Mouse (Mus musculus) heart, embryonic 14.5 days (tissue): ENCODE measurements around the gene Plppr2. TPM values are rescaled to one million over a fixed set of nuclear protein-coding genes. Genes with fewer than 3 reads are reported as not detected.

Experiments
- ATAC-seq: fragments of 200-750 bp; cut with Nextera tagmentation; 2 replicates; pipeline ENCODE4 v1.8.0; 2017; ENCODE audit warnings: low read depth, moderate TSS enrichment; ENCODE audit not compliant: insufficient number of reproducible peaks, insufficient read depth, low FRiP score
- H3K27ac ChIP-seq, 2 experiments: fragments of 200-500 bp in 1 of 2; fragments of 300-500 bp in 1 of 2; sonication (generic) in 1 of 2; replicated peaks in 1 of 2; 2 replicates each; pipeline ENCODE4 v1.5.1; 2012 to 2014; ENCODE audit warnings: low read depth in 2 of 2, low read length in 2 of 2, control low read depth in 1 of 2, mild to moderate bottlenecking in 1 of 2, mixed read lengths in 1 of 2; ENCODE audit not compliant: control insufficient read depth in 1 of 2, insufficient read depth in 1 of 2
- H3K27me3 ChIP-seq: fragments of 300-500 bp; sonication (generic); 2 replicates; pipeline ENCODE4 v1.6.1; 2014; ENCODE audit warnings: mild to moderate bottlenecking, low read length, control low read depth; ENCODE audit not compliant: control insufficient read depth, insufficient read depth
- H3K36me3 ChIP-seq: fragments of 300-500 bp; sonication (generic); 2 replicates; pipeline ENCODE4 v1.6.1; 2014; ENCODE audit warnings: mild to moderate bottlenecking, control low read depth, low read length, mixed read lengths; ENCODE audit not compliant: control insufficient read depth, insufficient read depth
- H3K4me1 ChIP-seq, 2 experiments: fragments of 200-500 bp in 1 of 2; fragments of 300-500 bp in 1 of 2; sonication (generic) in 1 of 2; 2 replicates each; pipeline ENCODE4 v1.6.1; 2012 to 2014; ENCODE audit warnings: low read length in 2 of 2, control low read depth in 1 of 2, mixed read lengths in 1 of 2; ENCODE audit not compliant: control insufficient read depth in 2 of 2, insufficient read depth in 2 of 2
- H3K4me2 ChIP-seq: fragments of 300-500 bp; sonication (generic); 2 replicates; pipeline ENCODE4 v1.6.1; 2014; ENCODE audit warnings: mild to moderate bottlenecking, low read length
- H3K4me3 ChIP-seq, 2 experiments: fragments of 200-500 bp in 1 of 2; fragments of 300-500 bp in 1 of 2; sonication (generic) in 1 of 2; 2 replicates each; pipeline ENCODE4 v1.5.1; 2012 to 2014; ENCODE audit warnings: low read length in 2 of 2, mild to moderate bottlenecking in 2 of 2, control low read depth in 1 of 2, low read depth in 1 of 2, moderate library complexity in 1 of 2; ENCODE audit not compliant: control insufficient read depth in 1 of 2, insufficient read depth in 1 of 2
- H3K9ac ChIP-seq: fragments of 300-500 bp; sonication (generic); 2 replicates; pipeline ENCODE4 v1.6.1; 2014; ENCODE audit warnings: mild to moderate bottlenecking, low read length
- H3K9me3 ChIP-seq: fragments of 300-500 bp; sonication (generic); 2 replicates; pipeline ENCODE4 v1.6.1; 2016; ENCODE audit warnings: low read length, control low read depth; ENCODE audit not compliant: control insufficient read depth
- WGBS: fragments of 180-500 bp; shearing (Covaris S2); extraction: QIAGEN DNeasy Blood & Tissue Kit; methylation state at CpG from one replicate; pipeline ENCODE4 v1.1.7; 2014; 5-methylcytosine and 5-hydroxymethylcytosine counted together
- polyA plus RNA-seq: library from polyadenylated mRNA; unstranded; fragments of >200 nt; fragmentation: Nextera tagmentation; extraction: Ambion mirVana; gene quantifications from 2 replicates; pipeline ENCODE4 v1.2.1, GENCODE M21; 2014

Gene Plppr2
- polyA plus RNA-seq, 1 experiment from 2014 or later = 4.5 TPM

DNA sequence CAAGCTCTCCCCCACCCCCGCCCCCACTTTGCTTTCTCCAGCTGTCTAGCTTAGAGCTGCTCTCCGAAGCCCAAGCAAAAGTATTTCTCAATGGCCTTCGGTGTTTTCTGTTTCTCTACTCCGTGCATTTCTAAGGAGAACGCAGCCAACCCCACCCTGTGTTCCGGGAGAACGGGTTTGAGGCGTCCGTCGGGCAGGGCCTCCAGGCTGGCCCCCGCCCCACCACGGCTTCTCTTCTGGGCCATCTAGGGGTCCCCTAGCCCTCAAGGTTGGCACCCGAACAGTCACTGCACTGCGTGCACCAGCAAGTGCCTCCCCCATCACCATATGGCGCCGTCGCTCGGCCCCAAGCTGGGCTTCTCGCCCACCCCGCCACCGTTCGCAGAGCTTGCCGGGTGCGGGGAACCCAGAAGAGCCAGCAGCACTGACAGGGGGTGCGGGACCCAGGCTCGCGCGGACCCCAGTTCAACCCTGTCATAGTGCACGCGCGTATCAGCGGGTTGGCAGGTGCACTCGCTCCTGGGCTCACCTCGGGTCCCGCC, 19.3 kb upstream of the Plppr2 start:
- H3K27me3 ChIP-seq = no peaks in the 10 kb centered on the region
- peak overlapping the region; percentile 62 to 69 for H3K4me3 ChIP-seq
- peak overlapping the region; percentile 99 for H3K4me2 ChIP-seq
- no peaks in the 10 kb centered on the region for H3K9me3 ChIP-seq
- 0 out of 2 replicates have a peak, but pooled peaks cover 4% of the 10 kb centered on the region for H3K36me3 ChIP-seq
- ATAC-seq = peak; percentile 33
- H3K9ac ChIP-seq = peak overlapping the region; percentile 75
- WGBS = 3% methylated on average over 32 of the region's 35 CpGs
- peak overlapping the region in 1 of 2 experiments; percentile 50; a peak in 2 of 4 replicates for H3K27ac ChIP-seq
- peaks cover 0 to 4% of the 10 kb centered on the region in 2 experiments; a peak in 1 of 4 replicates for H3K4me1 ChIP-seq

DNA sequence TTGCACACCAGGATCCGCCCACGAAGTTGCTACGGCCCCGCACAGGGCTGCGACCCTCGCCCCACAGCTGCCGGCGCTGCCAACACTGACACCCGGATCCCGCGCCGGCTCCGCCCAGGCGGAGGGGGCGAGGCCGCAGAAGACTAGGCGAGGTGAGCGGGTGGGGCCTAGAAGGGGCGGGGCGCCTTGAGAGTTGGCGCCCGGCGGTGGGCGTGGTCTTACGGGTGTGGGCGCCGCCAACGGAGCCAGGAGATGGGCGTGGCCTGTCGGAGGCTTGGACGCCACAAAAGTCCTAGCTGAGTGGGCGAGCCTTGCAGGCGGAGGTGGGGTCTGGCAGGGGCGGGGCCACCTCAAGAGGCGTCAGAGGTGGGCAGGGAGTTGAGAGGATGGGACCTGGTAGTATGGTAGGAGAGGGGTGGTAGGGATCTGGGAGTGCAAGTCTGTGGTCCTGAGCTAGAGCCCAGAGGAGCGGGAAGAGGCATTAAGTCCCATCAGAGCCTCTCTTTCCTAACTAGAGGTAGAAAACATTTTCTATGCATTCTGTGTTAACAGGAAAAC, 18.7 kb upstream of the Plppr2 start, which contains the start of gene Rab3d:
Gene Rab3d (minus strand): TSS at position 158 of the 558 bp plus-strand sequence.
- Histone ChIP-seq H3K9ac (peak within 1 kb of the TSS; percentile 75), H3K36me3 (0 out of 2 replicates have a peak, but pooled peaks cover 4% of the 10 kb centered on the region), H3K4me2 (peak within 1 kb of the TSS; percentile 99), H3K9me3 (no peaks in the 10 kb centered on the region), H3K4me1 (peaks cover 0 to 5% of the 10 kb centered on the region in 2 experiments; a peak in 2 of 4 replicates), H3K4me3 (peak within 1 kb of the TSS; percentile 62 to 69), H3K27ac (peak within 1 kb of the TSS in 1 of 2 experiments; percentile 50; a peak in 2 of 4 replicates), H3K27me3 (no peaks in the 10 kb centered on the region)
- peak; percentile 92 for ATAC-seq
- under 1% methylated on average over 33 of the region's 36 CpGs for WGBS

DNA sequence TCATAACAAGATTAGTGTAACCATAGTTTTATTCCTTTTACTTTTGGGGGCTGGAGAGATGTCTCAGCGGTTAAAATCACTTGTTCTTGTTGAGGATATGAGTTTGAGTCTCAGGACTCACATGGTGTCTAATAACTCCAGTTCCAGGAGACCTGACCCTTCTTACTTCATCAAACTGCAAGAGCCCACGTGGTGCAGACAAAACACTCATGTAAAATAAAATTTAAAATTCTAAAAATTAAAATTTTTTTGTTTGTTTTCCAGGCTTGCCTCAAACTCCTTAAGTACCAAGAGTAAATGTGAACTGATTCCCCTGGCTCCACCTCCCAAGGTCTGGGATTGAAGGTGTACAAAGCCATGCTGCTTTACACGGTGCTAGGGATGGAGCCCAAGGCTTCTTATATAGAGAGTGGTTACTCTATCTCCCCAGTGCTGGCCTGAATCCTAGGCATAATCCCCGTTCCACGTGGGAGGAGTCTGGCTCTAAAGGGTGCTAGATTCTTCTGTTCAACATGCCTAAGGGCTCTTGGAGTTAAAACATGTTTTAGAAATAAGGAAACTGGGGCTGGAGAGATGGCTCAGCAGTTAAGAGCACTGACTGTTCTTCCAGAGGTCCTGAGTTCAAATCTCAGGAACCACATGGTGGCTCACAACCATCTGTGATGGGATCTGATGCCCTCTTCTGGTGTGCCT, 18.0 kb upstream of the Plppr2 start:
- no peak overlapping the region for H3K9ac ChIP-seq
- H3K36me3 ChIP-seq = 0 out of 2 replicates have a peak, but pooled peaks cover 4% of the 10 kb centered on the region
- H3K27me3 ChIP-seq = no peaks in the 10 kb centered on the region
- WGBS = 25% methylated on average over 5 of the region's 5 CpGs
- no peak for ATAC-seq
- H3K4me3 ChIP-seq = peak overlapping the region in 1 of 2 experiments; percentile 69; a peak in 3 of 4 replicates
- H3K27ac ChIP-seq = no peak overlapping the region
- peaks cover 2 to 10% of the 10 kb centered on the region in 2 experiments; a peak in 3 of 4 replicates for H3K4me1 ChIP-seq
- no peaks in the 10 kb centered on the region for H3K9me3 ChIP-seq
- H3K4me2 ChIP-seq = peak overlapping the region; percentile 99

DNA sequence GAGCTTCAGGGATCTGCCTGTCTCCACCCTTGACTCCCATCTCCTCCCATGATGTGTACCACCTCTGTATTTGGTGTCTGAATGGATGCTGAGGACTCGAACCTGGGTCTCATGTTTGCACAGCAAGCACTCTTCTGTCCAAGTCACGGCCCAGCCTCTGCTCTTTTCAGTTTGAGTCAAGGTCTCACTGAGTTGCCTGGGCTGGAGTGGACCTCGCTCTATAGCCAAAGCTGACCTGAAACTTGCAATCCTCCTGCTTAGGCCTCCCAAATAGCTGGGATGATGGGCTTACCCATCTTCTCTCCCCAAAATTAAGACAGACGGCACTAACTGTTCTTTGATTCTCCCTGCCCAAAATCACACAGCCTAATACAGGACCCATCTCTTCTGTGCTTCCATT, 13.8 kb upstream of the Plppr2 start:
- Histone ChIP-seq H3K4me1 (peaks cover 13 to 28% of the 10 kb centered on the region in 2 experiments), H3K27me3 (no peaks in the 10 kb centered on the region), H3K9ac (no peak overlapping the region), H3K4me2 (no peak overlapping the region), H3K9me3 (no peaks in the 10 kb centered on the region), H3K4me3 (no peak overlapping the region), H3K36me3 (no peaks in the 10 kb centered on the region), H3K27ac (peak overlapping the region; percentile 59 to 76; a peak in 2 of 4 replicates)
- 87% methylated on average over 4 of the region's 4 CpGs for WGBS
- no peak for ATAC-seq

DNA sequence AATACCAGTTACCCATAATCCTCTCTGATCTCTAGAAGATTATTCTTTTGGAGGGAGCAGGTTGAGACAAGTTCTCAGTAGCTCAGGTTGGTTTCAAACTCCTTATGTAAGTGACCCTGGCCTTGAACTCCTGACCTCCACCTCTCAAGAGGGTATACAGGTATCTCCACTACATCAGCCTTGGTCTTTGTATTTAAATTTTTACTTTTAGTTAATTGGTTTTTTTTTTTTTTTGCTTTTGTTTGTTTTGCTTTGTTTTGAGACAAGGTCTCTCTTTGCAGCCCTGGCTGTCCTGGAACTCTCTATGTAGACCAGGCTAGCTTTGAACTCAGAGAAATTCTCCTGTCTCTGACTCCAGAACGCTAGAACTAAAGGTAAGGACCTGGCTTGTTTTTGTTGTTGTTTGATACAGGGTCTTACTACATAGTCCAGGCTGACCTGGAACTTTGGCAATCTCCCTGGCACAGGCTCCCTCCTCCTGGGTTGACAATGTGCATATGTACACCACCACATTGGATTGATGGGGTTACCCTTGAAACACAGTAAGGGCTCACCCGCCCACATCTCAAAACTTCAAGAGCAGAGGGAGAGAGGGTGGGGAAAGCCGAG, 13.2 kb upstream of the Plppr2 start:
- no peaks in the 10 kb centered on the region for H3K9me3 ChIP-seq
- H3K4me2 ChIP-seq = no peak overlapping the region
- H3K4me1 ChIP-seq = peaks cover 13 to 24% of the 10 kb centered on the region in 2 experiments
- no peak overlapping the region for H3K9ac ChIP-seq
- 24% methylated on average over 3 of the region's 3 CpGs for WGBS
- H3K4me3 ChIP-seq = no peak overlapping the region
- ATAC-seq = no peak
- peak overlapping the region; percentile 59 to 76 for H3K27ac ChIP-seq
- H3K27me3 ChIP-seq = no peaks in the 10 kb centered on the region
- no peaks in the 10 kb centered on the region for H3K36me3 ChIP-seq

DNA sequence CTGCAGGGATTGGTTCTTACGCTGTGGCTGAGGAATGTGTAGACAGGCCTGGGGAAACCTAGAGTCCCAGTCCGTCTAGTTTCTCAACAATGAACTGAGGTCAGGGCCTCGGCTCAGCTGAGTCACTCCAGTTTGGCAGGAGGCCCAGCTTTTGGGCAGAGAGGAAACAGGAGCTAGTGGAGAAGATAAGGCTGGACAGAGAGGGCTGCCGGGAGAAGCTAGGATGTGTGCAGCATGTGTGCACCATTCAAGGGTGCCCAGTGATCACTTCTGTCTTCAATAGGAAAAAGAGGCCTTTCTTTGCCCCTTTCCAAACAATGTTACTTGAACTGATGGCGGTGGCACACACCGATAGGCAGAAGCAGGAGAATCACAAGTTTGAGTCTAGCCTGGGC, 12.7 kb upstream of the Plppr2 start:
- H3K9ac ChIP-seq = no peak overlapping the region
- no peaks in the 10 kb centered on the region for H3K36me3 ChIP-seq
- whole genome bisulfite sequencing = 25% methylated on average over 6 of the region's 6 CpGs
- peaks cover 13 to 24% of the 10 kb centered on the region in 2 experiments for H3K4me1 ChIP-seq
- no peak overlapping the region for H3K4me2 ChIP-seq
- no peak overlapping the region for H3K4me3 ChIP-seq
- H3K9me3 ChIP-seq = no peaks in the 10 kb centered on the region
- peak; percentile 83 for ATAC-seq
- peak overlapping the region; percentile 59 to 76 for H3K27ac ChIP-seq
- H3K27me3 ChIP-seq = no peaks in the 10 kb centered on the region

DNA sequence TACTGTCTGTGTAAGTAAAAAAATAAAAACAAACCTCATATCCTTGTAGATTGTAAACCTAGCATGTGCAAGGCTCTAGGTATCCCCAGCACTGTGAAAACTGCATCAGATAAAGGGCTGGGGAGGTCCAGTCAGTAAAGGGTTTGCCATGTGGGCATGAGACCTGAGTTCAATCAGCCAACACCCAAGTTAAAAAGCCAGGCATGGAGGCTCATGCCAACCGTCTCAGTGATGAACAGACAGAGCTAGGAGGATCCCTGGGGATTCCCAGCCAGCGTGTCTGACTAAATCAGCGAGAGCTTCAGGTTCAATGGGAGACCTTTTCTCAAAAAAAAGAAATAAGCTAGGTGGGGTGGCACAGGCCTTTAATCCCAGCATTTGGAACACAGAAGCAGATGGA, 11.8 kb upstream of the Plppr2 start:
- Histone ChIP-seq H3K27me3 (no peaks in the 10 kb centered on the region), H3K9me3 (no peaks in the 10 kb centered on the region), H3K4me1 (peaks cover 13 to 24% of the 10 kb centered on the region in 2 experiments), H3K36me3 (no peaks in the 10 kb centered on the region), H3K4me2 (no peak overlapping the region), H3K4me3 (no peak overlapping the region), H3K9ac (no peak overlapping the region), H3K27ac (no peak overlapping the region)
- 97% methylated on average over 3 of the region's 3 CpGs for WGBS
- ATAC-seq = no peak
